Mouse (Mus musculus) megakaryocyte, embryonic 14.5 days (primary cell): ENCODE results near the gene Patj.

ENCODE experiments used
- FLI1 ChIP-seq: IDR thresholded peaks from 2 replicates; pipeline ENCODE4 v1.6.1; 2012; ENCODE audit warnings: low read length, inconsistent platforms, mixed read lengths
- GATA1 ChIP-seq: IDR thresholded peaks from 3 replicates; pipeline ENCODE4 v1.6.1; 2012; ENCODE audit warnings: mixed read lengths, low read length, inconsistent platforms, borderline replicate concordance

DNA sequence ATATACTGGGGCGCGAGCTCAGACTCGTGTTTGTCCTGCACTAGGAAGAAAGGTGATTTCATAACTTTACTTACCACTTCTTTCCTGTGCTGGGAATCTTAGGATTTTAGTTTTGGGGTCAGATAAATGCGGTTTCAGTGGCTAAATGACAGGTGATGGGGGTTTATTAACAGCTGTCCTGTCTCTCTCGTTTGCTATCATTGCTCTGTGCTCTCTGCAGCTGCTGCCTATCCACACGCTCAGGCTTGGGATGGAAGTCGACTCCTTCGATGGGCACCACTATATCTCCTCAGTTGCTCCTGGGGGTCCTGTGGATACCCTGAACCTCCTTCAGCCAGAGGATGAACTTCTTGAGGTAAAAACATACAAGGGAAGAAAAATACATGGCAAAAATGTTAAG is 60.3 kb downstream of the Patj start:
- TF ChIP-seq GATA1 (no peak), FLI1 (no peak)
